Mouse (Mus musculus): ENCODE data around the gene Pdk4. TPM values are rescaled to one million over a fixed set of nuclear protein-coding genes. Genes with fewer than 3 reads are reported as not detected.

Pdk4 gene
- polyA plus RNA-seq, 1 experiment from 2014 or later: 1.9 TPM

DNA sequence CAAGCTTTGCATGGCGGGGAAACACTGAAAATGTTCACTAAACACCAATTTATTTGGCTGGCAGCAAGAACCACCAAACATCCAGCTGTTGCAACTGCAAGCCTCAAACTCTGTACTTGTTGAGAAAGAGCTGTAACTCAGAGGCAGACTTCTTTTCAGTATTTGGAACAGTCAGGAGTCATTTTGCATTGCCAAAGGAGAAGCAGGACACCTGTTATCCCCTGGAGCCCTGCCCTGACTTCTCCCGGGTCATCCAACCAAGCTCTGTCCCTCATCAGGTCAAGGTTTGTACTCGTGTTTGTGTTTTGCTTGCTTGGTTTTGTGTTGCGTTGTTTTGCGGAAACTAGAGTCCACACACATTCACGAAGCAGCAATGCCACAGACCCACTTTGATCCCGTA is 11.1 kb downstream of the Pdk4 start:
- no peak overlapping the region for H3K4me3 ChIP-seq
- H3K9ac ChIP-seq: no peak overlapping the region
- WGBS: 86% methylated on average over 7 of the region's 7 CpGs
- H3K4me2 ChIP-seq: no peak overlapping the region
- no peak for ATAC-seq (ENCODE audit: low FRiP score, low read depth)
- H3K9me3 ChIP-seq: no peaks in the 10 kb centered on the region
- no peaks in the 10 kb centered on the region for H3K4me1 ChIP-seq (replicated peaks)
- no peak overlapping the region for H3K27ac ChIP-seq (replicated peaks)
- no peaks in the 10 kb centered on the region for H3K27me3 ChIP-seq
- no peaks in the 10 kb centered on the region for H3K36me3 ChIP-seq

DNA sequence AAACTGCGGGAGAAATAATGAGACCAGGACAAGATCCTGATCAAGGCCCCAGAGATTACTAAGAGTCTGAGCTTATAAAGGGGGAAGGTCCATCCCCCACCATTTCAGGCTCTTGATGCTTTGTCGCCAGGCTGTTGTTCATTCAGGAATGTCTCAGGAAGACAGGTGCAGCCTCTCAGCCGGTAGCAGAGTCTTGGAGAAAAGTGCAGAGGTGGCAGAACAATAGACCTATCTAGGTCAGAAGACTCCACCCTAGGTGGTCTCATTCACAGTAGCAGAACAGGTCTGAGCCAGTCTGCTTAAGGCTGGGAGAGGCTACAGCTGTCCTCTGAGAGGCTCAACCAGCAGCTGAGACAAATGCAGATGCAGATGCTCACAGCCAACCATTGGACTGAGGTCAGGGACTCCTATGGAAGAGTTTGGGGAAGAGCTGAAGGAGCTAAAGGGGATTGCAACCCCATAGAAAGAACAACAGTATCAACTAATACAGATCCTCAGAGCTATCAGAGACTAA is 13.8 kb downstream of the Pdk4 start:
- WGBS: 65% methylated on average over 3 of the region's 3 CpGs
- Histone ChIP-seq H3K36me3 (no peaks in the 10 kb centered on the region), H3K27me3 (no peaks in the 10 kb centered on the region), H3K9ac (no peak overlapping the region), H3K4me3 (no peak overlapping the region), H3K4me1 (replicated peaks) (no peaks in the 10 kb centered on the region), H3K9me3 (no peaks in the 10 kb centered on the region), H3K27ac (replicated peaks) (no peak overlapping the region), H3K4me2 (no peak overlapping the region)
- no peak for ATAC-seq (ENCODE audit: low FRiP score, low read depth)

DNA sequence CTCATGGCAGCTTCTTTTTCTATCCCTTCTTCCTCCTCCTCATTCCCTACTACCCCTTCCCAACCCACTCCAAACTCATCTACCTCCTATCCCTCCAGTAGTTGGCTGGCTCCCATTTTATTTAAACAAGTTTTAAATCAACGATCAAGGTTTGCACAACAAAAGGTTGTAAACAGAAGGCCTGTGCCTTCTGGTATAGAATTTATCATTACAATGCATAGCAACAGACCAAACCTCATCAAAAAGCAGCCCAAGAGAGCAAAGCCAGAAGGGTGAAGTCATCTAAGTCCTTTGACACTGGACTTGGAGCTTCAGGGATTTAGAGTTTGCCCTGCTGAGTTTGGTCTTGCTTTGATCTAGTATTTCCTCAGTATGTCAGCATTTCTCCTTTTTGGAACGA is 15.0 kb downstream of the Pdk4 start:
- no peak overlapping the region for H3K9ac ChIP-seq
- no peak for ATAC-seq (ENCODE audit: low FRiP score, low read depth)
- H3K36me3 ChIP-seq: no peaks in the 10 kb centered on the region
- no peak overlapping the region for H3K4me3 ChIP-seq
- H3K4me2 ChIP-seq: no peak overlapping the region
- WGBS: 98% methylated on average over 2 of the region's 2 CpGs
- H3K27ac ChIP-seq (replicated peaks): no peak overlapping the region
- H3K27me3 ChIP-seq: no peaks in the 10 kb centered on the region
- no peaks in the 10 kb centered on the region for H3K4me1 ChIP-seq (replicated peaks)
- H3K9me3 ChIP-seq: no peaks in the 10 kb centered on the region

DNA sequence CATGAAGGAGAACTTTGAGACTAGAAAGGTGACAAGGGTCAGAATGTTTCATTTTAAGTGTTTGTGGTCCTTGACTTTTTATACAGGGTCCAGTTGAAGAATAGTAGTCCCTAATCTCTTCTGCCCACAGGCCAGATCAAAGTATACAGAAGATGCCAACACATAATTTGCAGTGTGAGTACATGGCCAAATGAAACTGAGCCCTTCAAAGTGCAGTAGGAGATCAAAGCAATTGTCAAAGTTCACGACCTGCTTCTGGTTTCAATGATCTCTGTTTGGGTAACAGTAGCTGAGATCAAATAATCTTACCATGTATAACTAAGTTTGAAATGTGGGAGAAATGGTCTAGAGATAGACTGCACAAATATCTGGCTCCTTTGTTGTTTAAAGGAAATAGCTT is 22.1 kb downstream of the Pdk4 start:
- H3K4me3 ChIP-seq: no peak overlapping the region
- no peak for ATAC-seq (ENCODE audit: low FRiP score, low read depth)
- H3K9me3 ChIP-seq: no peaks in the 10 kb centered on the region
- no peak overlapping the region for H3K27ac ChIP-seq (replicated peaks)
- H3K36me3 ChIP-seq: no peaks in the 10 kb centered on the region
- H3K27me3 ChIP-seq: no peaks in the 10 kb centered on the region
- WGBS: 65% methylated on average over 1 of the region's 1 CpGs
- H3K4me2 ChIP-seq: no peak overlapping the region
- H3K4me1 ChIP-seq (replicated peaks): no peaks in the 10 kb centered on the region
- H3K9ac ChIP-seq: no peak overlapping the region

DNA sequence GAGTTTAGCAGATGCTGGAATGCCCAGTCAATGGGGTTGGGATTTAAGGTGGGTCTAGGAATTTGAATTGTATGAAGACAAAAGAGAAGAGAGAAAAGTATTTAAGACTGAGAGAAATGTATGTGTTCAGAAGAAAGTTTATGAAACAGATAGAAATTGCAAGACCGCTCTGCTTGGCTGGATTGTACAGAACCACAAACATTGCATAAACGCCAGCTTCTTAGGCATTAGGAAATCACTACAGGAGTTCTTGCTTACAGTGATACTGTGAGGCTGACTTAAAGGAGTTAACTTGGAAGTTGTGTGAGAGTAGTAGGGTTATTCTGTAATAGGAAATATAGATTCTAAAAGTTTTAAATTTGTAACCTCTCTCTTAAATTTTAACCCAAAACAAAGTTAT is 23.4 kb downstream of the Pdk4 start:
- Histone ChIP-seq H3K27ac (replicated peaks) (no peak overlapping the region), H3K36me3 (no peaks in the 10 kb centered on the region), H3K4me2 (no peak overlapping the region), H3K4me3 (no peak overlapping the region), H3K9ac (no peak overlapping the region), H3K27me3 (no peaks in the 10 kb centered on the region), H3K9me3 (no peaks in the 10 kb centered on the region), H3K4me1 (replicated peaks) (no peaks in the 10 kb centered on the region)
- no peak for ATAC-seq (ENCODE audit: low FRiP score, low read depth)
- 95% methylated on average over 2 of the region's 2 CpGs for WGBS

DNA sequence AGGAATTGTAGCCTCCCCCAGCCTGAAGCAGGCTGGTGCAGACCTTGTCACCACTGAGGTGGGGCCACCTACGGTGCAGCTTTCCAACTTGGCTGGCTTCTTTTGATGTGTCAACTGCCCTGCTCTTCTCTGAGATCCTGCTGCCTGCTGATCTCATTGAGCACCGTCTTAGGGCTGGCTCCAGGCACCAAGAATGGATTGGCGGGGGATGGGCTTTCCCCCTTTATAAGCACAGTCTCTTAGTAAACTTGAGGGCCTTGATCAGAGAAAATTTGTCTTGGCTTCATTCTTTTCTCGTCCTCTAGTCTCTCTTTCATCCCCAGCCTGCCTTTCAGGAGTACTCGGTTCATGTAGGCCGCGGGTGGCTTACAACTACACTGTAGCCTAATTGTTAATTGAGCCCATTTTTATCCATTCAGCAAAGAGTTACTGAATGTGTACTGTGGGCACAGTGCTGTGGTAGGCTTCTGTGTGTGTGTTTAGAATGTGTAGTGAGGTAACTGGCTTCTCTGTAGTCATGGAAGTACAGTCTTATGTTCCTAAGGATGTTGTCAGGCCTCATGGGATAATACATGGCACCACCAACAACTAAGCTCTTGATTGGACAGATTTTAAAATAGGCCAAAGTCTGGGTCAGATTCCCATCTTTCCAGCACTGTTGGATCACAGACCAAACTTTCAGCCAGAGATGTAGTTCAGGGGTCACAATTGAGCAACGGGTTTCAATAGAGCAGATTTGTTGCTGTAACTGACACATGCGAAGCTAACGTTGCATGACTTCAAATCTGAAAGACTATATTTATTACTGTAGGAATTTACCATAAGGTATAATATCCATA is 25.4 kb downstream of the Pdk4 start:
- peak; percentile 66; the same call in 1 of the 2 replicates for ATAC-seq (ENCODE audit: low FRiP score, low read depth)

DNA sequence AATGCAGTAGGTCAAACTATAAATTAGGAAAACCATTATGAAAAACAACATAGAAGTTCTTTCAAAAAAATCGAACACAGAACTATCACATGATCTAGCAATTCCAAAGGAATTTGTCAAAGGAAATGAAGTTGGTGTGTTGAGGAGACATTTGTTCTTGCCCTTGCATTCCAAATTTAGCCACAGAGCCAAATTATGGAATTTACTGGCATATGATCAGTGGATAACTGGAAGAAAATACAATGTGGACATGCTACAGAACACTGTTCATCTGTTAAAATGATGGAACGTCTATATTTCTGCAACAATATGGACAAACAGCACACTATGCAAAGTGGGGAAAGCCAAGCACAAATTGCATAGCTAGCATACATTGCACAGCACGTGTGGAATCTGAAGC is 40.3 kb downstream of the Pdk4 start:
- H3K27me3 ChIP-seq: no peaks in the 10 kb centered on the region
- ATAC-seq (ENCODE audit: low FRiP score, low read depth): no peak
- H3K4me2 ChIP-seq: no peak overlapping the region
- H3K36me3 ChIP-seq: no peaks in the 10 kb centered on the region
- 93% methylated on average over 3 of the region's 3 CpGs for WGBS
- H3K9me3 ChIP-seq: no peaks in the 10 kb centered on the region
- no peaks in the 10 kb centered on the region for H3K4me1 ChIP-seq (replicated peaks)
- no peak overlapping the region for H3K27ac ChIP-seq (replicated peaks)
- no peak overlapping the region for H3K4me3 ChIP-seq
- no peak overlapping the region for H3K9ac ChIP-seq

More for the DNA sequence above, 25.4 kb downstream of the Pdk4 start:
- Histone ChIP-seq H3K4me1 (replicated peaks) (no peaks in the 10 kb centered on the region), H3K4me2 (no peak overlapping the region), H3K36me3 (no peaks in the 10 kb centered on the region), H3K4me3 (no peak overlapping the region), H3K27me3 (no peaks in the 10 kb centered on the region), H3K9ac (no peak overlapping the region), H3K27ac (replicated peaks) (no peak overlapping the region), H3K9me3 (no peaks in the 10 kb centered on the region)
- 73% methylated on average over 10 of the region's 10 CpGs for WGBS

DNA sequence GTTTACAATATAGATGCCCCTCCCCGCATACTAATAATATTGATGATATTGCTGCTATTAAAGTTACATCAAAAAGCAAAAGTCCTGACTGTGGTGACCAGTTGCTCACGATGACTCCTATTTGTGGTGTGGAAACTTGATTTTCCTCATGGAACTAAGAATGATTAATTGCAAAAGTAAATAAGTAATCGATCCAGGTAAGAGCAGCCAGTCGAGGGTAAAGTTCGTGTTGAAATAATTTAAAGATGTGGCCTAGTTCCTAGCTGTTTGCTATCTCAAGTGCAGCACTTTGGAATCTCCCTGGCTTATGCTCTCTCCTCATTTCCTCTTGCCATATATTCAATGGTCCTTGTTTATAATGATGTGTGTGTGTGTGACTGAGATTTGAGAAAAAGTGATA is 46.2 kb downstream of the Pdk4 start:
- Histone ChIP-seq H3K9ac (no peak overlapping the region), H3K4me3 (no peak overlapping the region), H3K4me1 (replicated peaks) (no peaks in the 10 kb centered on the region), H3K27me3 (no peaks in the 10 kb centered on the region), H3K36me3 (no peaks in the 10 kb centered on the region), H3K27ac (replicated peaks) (no peak overlapping the region), H3K4me2 (no peak overlapping the region), H3K9me3 (no peaks in the 10 kb centered on the region)
- 95% methylated on average over 5 of the region's 5 CpGs for WGBS
- ATAC-seq (ENCODE audit: low FRiP score, low read depth): no peak

DNA sequence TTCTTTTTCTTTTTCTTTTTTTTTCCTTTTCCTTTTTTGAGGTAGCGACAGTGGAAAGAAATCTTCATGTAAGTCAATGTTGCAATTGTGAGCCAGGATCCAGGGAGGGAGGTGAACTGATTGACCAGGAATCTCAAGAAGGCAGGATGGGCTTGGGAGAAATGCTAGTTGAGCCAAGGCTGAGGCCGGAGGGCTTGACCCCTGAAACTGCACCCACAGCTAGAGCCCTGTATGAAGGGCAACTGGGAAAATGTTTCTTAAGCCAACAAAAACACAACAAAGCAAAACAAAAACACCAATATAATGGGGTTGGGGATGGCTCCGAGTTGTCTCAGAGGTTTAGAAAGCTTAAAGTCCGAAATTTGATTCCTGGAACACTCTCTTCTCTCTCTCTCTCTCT is 47.7 kb downstream of the Pdk4 start:
- Histone ChIP-seq H3K9ac (no peak overlapping the region), H3K4me1 (replicated peaks) (no peaks in the 10 kb centered on the region), H3K9me3 (no peaks in the 10 kb centered on the region), H3K36me3 (no peaks in the 10 kb centered on the region), H3K4me3 (no peak overlapping the region), H3K4me2 (no peak overlapping the region), H3K27me3 (no peaks in the 10 kb centered on the region), H3K27ac (replicated peaks) (no peak overlapping the region)
- no peak for ATAC-seq (ENCODE audit: low FRiP score, low read depth)
- 52% methylated on average over 4 of the region's 4 CpGs for WGBS

DNA sequence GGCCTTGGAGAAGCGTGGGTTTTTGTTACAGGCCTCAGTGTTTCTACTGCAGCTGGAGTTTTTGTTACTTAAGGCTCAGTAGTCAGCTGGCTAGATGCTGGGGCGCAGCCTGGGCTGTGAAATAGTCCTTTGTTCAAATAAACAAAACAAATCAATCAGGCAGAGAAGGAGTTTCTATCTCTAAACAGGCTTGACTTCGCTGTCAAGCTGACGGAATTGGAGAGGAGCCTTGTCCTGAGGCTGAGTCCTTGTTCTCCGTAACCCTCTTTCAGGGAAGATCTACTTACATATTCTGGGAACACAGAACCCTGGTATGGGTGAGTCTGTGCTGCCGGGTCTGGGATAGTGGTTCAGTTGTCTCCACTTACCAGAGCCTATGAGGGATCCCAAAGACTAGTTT is 48.6 kb downstream of the Pdk4 start:
- H3K4me2 ChIP-seq: no peak overlapping the region
- H3K4me1 ChIP-seq (replicated peaks): no peaks in the 10 kb centered on the region
- no peak overlapping the region for H3K4me3 ChIP-seq
- H3K9me3 ChIP-seq: no peaks in the 10 kb centered on the region
- H3K36me3 ChIP-seq: no peaks in the 10 kb centered on the region
- ATAC-seq (ENCODE audit: low FRiP score, low read depth): peak; percentile 69
- H3K27ac ChIP-seq (replicated peaks): no peak overlapping the region
- no peaks in the 10 kb centered on the region for H3K27me3 ChIP-seq
- H3K9ac ChIP-seq: no peak overlapping the region
- 21% methylated on average over 6 of the region's 6 CpGs for WGBS

DNA sequence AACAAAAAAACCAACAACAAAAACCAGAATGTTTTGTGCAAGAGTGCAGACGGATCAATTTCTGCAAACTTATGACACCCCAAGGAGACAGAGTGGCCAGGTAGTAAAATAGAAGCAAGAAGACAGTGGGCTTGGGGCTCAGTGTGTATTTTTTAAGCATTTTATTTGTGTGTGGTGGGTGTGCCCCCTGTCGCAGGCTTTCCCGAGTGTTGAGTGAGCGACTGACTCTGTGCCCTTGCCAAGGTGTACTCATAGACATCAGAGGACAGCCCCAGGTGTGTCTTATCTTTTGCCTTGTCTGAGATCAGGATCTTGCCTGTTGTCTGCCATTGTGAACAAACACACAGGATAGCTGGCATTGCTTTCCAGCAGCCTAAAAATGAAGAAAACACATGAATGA is 49.1 kb downstream of the Pdk4 start:
- H3K36me3 ChIP-seq: no peaks in the 10 kb centered on the region
- H3K9me3 ChIP-seq: no peaks in the 10 kb centered on the region
- H3K4me3 ChIP-seq: no peak overlapping the region
- no peaks in the 10 kb centered on the region for H3K4me1 ChIP-seq (replicated peaks)
- no peak overlapping the region for H3K27ac ChIP-seq (replicated peaks)
- ATAC-seq (ENCODE audit: low FRiP score, low read depth): no peak
- no peak overlapping the region for H3K9ac ChIP-seq
- 80% methylated on average over 4 of the region's 4 CpGs for WGBS
- H3K4me2 ChIP-seq: no peak overlapping the region
- H3K27me3 ChIP-seq: no peaks in the 10 kb centered on the region

DNA sequence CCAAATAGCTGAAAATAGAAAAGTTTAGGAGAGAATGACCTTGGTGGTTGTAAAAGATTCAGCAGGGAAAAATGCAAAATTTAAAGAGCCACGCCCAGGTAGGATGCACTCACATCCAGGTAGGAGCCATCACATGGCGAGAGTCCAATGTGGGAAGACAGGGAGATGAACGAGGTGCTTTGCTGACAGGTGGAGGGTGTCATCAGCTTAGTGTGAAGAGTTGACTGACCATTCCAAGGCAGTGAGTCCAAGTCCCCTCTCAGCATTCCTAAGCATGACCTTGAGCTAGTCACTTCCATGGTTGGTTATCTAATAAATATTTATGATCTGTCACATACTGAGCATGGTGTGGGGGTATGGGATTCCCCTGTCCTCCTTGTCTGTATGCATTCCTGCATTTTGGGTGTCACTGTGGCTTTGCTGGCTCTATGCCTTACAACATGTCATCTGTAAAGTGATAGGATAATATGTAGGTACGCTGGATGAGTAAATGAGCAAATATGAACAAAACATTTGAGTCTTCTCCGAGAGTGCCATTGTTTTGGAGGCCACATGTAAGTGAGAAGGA is 51.7 kb downstream of the Pdk4 start:
- ATAC-seq (ENCODE audit: low FRiP score, low read depth): no peak
- Histone ChIP-seq H3K36me3 (no peaks in the 10 kb centered on the region), H3K4me3 (no peak overlapping the region), H3K9me3 (no peaks in the 10 kb centered on the region), H3K9ac (no peak overlapping the region), H3K27ac (replicated peaks) (no peak overlapping the region), H3K27me3 (no peaks in the 10 kb centered on the region), H3K4me1 (replicated peaks) (no peaks in the 10 kb centered on the region), H3K4me2 (no peak overlapping the region)
- WGBS: 93% methylated on average over 5 of the region's 5 CpGs
